Mouse (Mus musculus) kidney, adult 2 months (tissue): ENCODE results near the gene Ptges3.

Experiments
- CTCF ChIP-seq: fragments of 200-500 bp; conservative IDR thresholded peaks from 2 replicates; pipeline ENCODE4 v1.5.1; 2011; ENCODE audit warnings: low read depth, mild to moderate bottlenecking, control low read depth, low read length, moderate library complexity, mixed read lengths; ENCODE audit not compliant: insufficient read depth, insufficient read length
- POLR2A ChIP-seq: fragments of 200-500 bp; IDR thresholded peaks from one replicate; pipeline ENCODE4 v1.6.1; 2011; ENCODE audit warnings: low read depth, low read length, control low read depth

GRCm38 (mm10) chr10:128030860-128031259 is 27.9 kb upstream of the Ptges3 start:
- TF ChIP-seq CTCF (no peak), POLR2A (no peak)
